Mouse (Mus musculus) ES-Bruce4 (cell line): Measurements from ENCODE around the gene Speer4f2.

Source experiments
- EP300 ChIP-seq: IDR thresholded peaks from 2 replicates; pipeline ENCODE4 v1.6.1; 2011; ENCODE audit warnings: low read depth, low read length; ENCODE audit not compliant: insufficient read depth
- POLR2A ChIP-seq: IDR thresholded peaks from one replicate; pipeline ENCODE4 v1.8.1; 2011; ENCODE audit warnings: low read length; ENCODE audit not compliant: insufficient read depth

- TF ChIP-seq EP300: no peak
- no peak for TF ChIP-seq POLR2A
These were observed 27.6 kb downstream of the Speer4f2 start for GRCm38 (mm10) chr5:17400571-17400970.
